Mouse (Mus musculus): ENCODE results near the gene Pkm.

The Pkm gene

GRCm38 (mm10) chr9:59703099-59703498 lies 46.9 kb downstream of the Pkm start:
- in situ Hi-C loops (cut with MboI, MseI), result no loop called here

DNA sequence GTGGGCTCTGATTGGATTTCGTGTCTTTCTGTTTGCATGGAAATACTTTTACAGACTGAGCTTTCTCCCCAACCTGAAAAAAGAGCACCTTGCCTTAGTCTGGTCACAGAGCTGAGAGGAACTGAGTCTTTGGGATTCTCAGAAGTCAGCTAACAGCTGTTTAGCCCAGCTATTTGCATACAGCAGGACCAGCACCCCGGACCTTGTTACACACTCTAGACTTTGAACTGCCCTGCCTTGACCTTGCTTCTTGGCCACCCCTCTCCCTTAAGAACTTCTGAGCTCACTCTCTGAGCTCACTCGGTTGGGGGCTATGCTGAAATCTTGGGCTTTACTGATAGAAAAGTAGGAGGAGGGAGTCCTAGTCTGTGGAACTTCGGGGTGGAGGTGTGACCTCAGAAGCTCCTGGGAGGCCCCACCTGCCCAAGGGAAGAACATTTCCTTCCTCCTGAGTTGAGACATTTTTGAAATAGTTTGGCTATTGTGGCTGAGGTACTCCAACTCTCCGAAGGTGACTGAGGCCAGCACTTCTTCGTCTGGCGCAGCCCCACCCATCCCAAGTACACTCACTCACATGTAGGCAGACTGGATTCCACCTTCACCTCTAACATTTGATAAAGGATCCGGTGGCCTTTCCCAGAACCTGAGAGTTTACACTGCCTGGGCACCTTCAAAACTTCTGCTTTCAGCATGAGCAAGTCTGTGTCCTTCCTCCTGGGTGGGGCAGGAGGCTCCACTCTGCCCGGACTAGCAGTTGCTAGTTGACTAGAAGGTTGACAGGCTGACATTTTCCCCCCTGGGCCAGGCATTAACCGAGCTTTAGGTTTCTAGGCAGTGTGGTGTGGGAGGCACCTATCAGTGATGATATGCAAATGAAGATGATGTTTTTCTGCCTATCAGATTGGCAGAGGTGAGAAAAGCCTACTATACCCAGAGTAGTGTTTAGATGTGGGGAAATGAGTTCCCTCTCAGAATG lies 51.0 kb downstream of the Pkm start:
- in situ Hi-C loops (cut with MboI, MseI), result no loop called here

DNA sequence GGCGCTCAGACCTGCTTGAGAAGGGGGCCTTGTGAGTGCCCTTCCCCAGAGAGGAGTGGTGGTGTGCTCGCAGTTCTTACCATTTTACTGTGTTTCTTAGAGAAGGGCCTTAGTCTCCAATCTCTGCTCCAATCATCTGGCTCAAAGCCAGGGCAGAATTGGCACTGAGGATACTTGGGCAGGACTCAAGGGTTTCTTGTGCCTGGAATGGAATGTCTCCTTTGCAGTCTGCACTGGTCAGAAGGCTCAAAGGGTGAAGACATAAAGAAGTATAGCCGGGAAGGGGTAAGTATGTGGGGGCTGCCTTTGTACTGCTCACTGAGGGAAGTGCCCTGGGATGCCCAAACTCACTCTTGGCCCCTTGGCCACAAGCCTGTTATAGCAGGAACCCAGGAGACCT lies 53.1 kb downstream of the Pkm start:
- in situ Hi-C loops (cut with MboI, MseI), result no loop called here

DNA sequence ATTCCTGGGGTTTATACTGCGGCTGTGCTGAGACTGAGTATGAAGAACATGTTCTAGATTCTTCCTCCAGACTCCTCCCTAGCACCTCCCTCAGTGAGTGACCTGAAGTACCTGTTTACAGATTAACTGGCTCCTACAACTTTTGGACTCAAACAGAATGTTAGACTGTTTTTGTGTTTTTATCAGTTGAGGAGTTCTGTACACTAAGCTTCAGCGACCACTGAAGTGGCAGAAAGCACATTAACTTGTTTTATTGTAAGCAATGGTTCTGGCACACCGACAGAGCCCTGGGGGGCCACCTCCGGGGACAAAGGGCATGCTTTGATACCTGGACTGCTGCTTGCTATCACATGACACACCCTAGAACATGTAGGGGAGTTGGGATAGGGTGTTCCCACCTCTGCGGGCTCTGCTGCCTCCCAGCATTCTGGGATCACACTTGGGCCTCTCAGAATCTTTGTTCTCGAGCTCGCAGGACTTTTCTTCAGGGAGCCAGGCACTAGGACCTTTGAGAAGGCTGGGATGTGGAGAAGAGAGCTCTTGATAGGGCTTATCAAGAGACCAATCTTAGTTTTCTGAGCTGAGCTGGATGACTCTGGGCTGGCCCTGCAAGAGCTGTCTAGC lies 60.2 kb downstream of the Pkm start:
- in situ Hi-C loops (cut with MboI, MseI), result no loop called here

- in situ Hi-C loops (cut with MboI, MseI), result no loop called here
These were observed 62.1 kb downstream of the Pkm start for GRCm38 (mm10) chr9:59718237-59718636.

- in situ Hi-C loops (cut with MboI, MseI), result loop anchor here in 1 of 2 experiments (5.0 kb wide), 1 partner anchor 226 kb away; no protein-coding TSS in a partner anchor
These were observed 65.0 kb downstream of the Pkm start for GRCm38 (mm10) chr9:59721144-59721543.

DNA sequence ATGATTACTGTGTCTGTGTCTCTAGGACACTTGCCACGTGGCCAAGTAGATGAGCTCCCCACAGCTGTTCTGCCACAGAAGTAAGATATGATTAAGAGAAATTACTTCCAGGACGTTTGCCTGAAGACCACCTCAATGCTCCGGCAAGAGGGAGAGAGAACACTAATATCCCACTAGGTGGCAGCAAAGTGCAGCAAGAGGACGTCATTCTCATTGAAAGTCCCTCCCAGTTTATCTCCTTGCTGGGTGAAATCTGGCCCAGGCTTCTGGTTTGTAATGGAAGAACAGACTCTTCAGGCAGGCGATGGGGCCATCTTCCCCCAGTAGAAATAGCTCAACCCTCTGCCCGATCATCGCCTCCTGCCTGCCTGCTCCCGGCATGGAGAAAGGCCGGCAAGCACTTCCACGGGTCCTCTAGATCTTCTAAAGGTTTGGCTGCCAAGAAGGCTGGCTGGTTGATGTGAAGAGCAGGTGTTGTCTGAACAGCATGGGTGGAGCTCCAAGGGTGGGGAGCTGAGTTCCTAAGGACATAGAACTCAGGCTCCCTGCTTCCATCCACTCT lies 67.0 kb downstream of the Pkm start:
- in situ Hi-C loops (cut with MboI, MseI), result loop anchor here in 1 of 2 experiments (5.0 kb wide), 1 partner anchor 224 kb away; no protein-coding TSS in a partner anchor

DNA sequence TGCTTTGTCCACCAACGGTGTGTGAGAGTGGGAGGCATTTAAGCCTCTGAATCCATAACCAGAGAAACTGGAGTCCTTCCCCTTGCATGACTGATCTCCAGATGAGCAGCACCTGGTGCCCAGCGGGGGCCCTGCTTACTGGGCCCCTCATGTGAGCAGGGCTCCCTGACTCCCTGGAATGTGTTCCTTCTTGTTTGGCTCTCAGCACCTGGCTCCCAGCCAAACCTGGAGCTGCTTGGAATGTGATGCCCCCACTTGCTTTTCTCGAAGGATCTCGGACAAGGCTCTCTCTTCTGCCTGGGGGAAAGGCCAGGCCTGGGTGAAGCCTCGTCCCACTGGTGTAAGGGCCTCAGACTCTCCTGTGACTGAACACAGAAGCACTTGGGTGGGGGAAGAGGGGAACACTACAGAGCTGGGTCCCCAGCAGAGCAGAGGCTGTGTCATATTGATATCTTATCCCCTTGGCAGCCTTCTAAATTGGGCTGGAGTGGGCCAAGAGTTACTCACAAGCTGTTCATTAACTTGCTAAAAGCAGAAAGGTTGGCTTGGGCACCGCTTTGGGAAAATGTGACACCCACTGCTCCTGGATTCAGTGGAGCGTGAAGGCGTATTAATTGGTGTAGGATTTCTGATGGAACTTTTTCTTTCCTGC lies 67.7 kb downstream of the Pkm start:
- in situ Hi-C loops (cut with MboI, MseI), result loop anchor here in 1 of 2 experiments (5.0 kb wide), 1 partner anchor 223 kb away; no protein-coding TSS in a partner anchor

DNA sequence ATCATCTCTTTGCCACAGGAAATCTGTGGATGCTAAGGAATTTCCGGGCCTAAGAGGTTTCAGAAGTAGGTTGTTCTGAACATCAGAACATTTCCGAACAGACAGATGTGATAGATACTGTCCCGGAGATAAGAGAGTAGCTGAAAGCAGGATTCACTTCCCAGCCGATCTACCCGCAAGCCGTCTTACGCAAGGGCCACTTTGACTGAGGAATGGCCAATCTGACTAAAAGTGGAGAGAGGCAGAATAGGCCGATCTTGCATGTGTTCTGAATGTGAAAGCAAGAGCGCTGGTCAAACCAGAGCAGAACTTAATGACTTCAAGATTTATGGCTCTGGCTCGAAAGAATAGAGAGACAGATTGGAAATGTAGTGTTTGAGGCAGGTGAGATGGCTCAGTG lies 69.3 kb downstream of the Pkm start:
- in situ Hi-C loops (cut with MboI, MseI), result no loop called here

DNA sequence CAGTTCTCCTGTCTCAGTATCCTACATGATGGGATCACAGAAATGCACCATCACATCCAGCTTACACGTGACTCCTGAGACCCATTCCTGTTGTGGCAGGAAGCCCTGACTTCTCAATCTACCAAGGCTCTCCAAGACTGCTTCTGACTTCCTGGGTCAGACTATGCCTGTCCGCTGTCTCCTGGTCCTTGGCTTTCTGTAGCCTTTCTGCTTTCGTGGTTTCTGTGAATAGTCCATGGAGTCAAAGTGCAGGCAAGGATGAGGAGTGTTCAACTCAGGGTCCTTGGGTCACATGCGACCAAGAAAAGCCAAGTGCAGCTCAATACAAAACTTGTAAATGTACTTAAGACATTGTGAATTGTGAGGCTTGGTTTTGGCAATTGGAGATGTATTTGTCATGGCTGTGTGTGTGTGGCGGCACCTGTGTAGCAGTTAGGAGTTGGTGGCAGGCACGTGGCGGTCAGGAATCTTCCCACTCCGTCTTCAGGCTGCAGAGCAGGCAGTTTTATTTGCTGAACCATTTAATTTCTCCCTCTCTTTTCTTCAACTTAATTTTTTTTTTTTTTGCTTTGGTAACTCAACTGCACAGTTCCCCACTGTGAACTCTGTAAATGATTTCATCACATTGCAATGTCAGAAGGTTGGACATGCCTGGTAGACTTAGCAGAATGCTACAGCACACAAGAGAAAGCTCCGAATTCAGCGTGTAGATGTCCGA lies 71.6 kb downstream of the Pkm start:
- in situ Hi-C loops (cut with MboI, MseI), result no loop called here
